Mouse (Mus musculus) midbrain, embryonic 15.5 days (tissue): ENCODE data around the gene Arhgap23. TPM values are rescaled to one million over a fixed set of nuclear protein-coding genes. Genes with fewer than 3 reads are reported as not detected.

Source experiments
- ATAC-seq: fragments of 200-750 bp; cut with Nextera tagmentation; replicated peaks from 2 replicates; pipeline ENCODE4 v1.8.0; 2017; ENCODE audit warnings: moderate TSS enrichment
- H3K27ac ChIP-seq: fragments of 300-500 bp; sonication (generic); 2 replicates; pipeline ENCODE4 v1.5.1; 2015; ENCODE audit warnings: mild to moderate bottlenecking, inconsistent platforms
- H3K27me3 ChIP-seq: fragments of 300-500 bp; sonication (generic); replicated peaks from 2 replicates; pipeline ENCODE4 v1.6.1; 2015; ENCODE audit warnings: inconsistent platforms
- H3K36me3 ChIP-seq: fragments of 300-500 bp; sonication (generic); replicated peaks from 2 replicates; pipeline ENCODE4 v1.6.1; 2015; ENCODE audit warnings: inconsistent platforms
- H3K4me1 ChIP-seq: fragments of 300-500 bp; sonication (generic); 2 replicates; pipeline ENCODE4 v1.6.1; 2015; ENCODE audit warnings: inconsistent platforms
- H3K4me2 ChIP-seq: fragments of 300-500 bp; sonication (generic); 2 replicates; pipeline ENCODE4 v1.6.1; 2015; ENCODE audit warnings: inconsistent platforms, mild to moderate bottlenecking, moderate library complexity
- H3K4me3 ChIP-seq: fragments of 300-500 bp; sonication (generic); 2 replicates; pipeline ENCODE4 v1.5.1; 2015; ENCODE audit warnings: mild to moderate bottlenecking, inconsistent platforms
- H3K9ac ChIP-seq: fragments of 300-500 bp; sonication (generic); 2 replicates; pipeline ENCODE4 v1.6.1; 2015; ENCODE audit warnings: mild to moderate bottlenecking, inconsistent platforms
- H3K9me3 ChIP-seq: fragments of 300-500 bp; sonication (generic); 2 replicates; pipeline ENCODE4 v1.6.1; 2016; ENCODE audit warnings: inconsistent platforms
- WGBS: fragments of 180-500 bp; shearing (Covaris S2); methylation state at CpG from one replicate; pipeline ENCODE4 v1.1.7; 2015; ENCODE audit warnings: mixed read lengths; 5-methylcytosine and 5-hydroxymethylcytosine counted together
- polyA plus RNA-seq: library from polyadenylated mRNA; unstranded; fragments of >200 nt; fragmentation: Nextera tagmentation; extraction: Ambion mirVana; gene quantifications from 2 replicates; pipeline ENCODE4 v1.2.1, GENCODE M21; 2015

The Arhgap23 gene
- polyA plus RNA-seq, result 10.9 and 11.0 TPM in 2 replicates

DNA sequence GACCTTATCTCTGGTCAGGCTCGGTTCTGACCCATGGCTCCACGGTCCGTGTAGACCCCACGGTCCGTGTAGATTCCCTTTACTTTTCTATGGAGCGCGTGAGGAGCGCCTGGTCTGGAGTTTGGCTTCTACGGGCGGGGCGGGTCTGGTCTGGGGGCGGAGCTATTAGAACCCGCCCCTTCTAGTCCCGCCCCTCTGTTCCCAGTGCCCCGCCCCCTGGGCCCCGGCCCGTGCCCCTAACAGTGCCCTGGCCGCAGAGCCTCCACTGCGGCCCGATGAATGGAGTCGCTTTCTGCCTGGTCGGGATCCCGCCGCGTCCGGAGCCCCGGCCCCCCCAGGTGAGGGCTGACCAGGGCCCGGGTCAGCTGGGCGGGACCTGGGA, at the start of gene Arhgap23:
Gene Arhgap23, plus strand, starts transcription at position 204 of the 382 bp plus-strand sequence.
- Histone ChIP-seq H3K9me3 (no peaks in the 10 kb centered on the region), H3K36me3 (no peaks in the 10 kb centered on the region), H3K4me3 (peak within 1 kb of the TSS; percentile 37), H3K27me3 (no peaks in the 10 kb centered on the region; the same call in 1 of the 2 replicates), H3K9ac (0 out of 2 replicates have a peak within 1 kb of the TSS, but pooled peaks have one; percentile 12), H3K27ac (peak within 1 kb of the TSS; percentile 31), H3K4me2 (peak within 1 kb of the TSS; percentile 49), H3K4me1 (peaks cover 14% of the 10 kb centered on the region)
- WGBS, result under 1% methylated on average over 29 of the region's 29 CpGs
- peak; percentile 22; the same call in 1 of the 2 replicates for ATAC-seq

DNA sequence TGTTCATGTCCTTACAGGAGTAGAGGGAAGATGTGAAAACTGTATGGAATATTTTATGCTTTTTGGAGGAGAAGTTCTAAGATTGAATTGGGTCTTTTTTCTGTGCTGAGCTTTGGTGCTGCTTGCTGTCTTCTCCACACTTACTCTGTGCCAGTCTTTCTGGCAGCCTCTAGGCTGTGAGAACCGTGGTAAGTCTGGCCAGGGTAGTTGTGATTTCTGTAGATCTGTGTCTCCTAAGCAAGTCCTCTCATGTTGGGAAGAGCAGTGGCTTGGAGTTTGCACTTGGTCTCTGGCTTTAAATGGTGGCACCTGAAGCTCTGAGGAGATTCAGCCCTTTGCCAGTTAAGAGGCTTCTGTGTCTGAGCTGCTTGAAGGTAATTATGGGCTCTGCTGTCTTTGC, 49.8 kb upstream of the Arhgap23 start:
- Histone ChIP-seq H3K4me1 (peaks cover 38% of the 10 kb centered on the region), H3K36me3 (no peaks in the 10 kb centered on the region), H3K9ac (peak overlapping the region; percentile 30; the same call in 1 of the 2 replicates), H3K27ac (no peak overlapping the region), H3K27me3 (no peaks in the 10 kb centered on the region), H3K4me3 (peak overlapping the region; percentile 95; the same call in 1 of the 2 replicates), H3K4me2 (peak overlapping the region; percentile 94), H3K9me3 (no peaks in the 10 kb centered on the region)
- WGBS, result 56% methylated on average over 1 of the region's 1 CpGs
- no peak for ATAC-seq

DNA sequence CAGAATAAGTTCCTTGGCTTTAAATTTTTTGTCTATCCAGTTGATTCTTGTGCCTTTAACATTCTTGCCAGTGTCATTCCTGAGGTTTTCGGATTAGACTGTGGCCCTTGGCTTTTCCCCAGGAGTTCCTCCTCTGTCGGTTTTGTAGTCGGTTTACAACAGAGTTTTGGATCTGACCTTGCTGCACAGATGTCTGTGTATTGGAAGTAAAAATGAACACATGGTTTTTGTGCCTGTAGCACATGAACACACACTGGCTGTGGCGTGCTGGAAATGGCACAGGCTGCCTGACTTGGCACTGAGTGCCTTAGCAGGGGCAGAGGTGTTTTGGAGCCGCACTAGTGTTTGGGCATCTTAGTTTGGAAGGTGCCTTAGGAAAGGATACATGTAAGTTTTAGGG, 46.8 kb upstream of the Arhgap23 start:
- 80% methylated on average over 5 of the region's 5 CpGs for WGBS
- no peak for ATAC-seq
- Histone ChIP-seq H3K27ac (no peak overlapping the region), H3K4me1 (peaks cover 40% of the 10 kb centered on the region), H3K4me2 (no peak overlapping the region), H3K9me3 (no peaks in the 10 kb centered on the region), H3K27me3 (no peaks in the 10 kb centered on the region), H3K4me3 (no peak overlapping the region), H3K36me3 (no peaks in the 10 kb centered on the region), H3K9ac (no peak overlapping the region; the same call in 1 of the 2 replicates)

DNA sequence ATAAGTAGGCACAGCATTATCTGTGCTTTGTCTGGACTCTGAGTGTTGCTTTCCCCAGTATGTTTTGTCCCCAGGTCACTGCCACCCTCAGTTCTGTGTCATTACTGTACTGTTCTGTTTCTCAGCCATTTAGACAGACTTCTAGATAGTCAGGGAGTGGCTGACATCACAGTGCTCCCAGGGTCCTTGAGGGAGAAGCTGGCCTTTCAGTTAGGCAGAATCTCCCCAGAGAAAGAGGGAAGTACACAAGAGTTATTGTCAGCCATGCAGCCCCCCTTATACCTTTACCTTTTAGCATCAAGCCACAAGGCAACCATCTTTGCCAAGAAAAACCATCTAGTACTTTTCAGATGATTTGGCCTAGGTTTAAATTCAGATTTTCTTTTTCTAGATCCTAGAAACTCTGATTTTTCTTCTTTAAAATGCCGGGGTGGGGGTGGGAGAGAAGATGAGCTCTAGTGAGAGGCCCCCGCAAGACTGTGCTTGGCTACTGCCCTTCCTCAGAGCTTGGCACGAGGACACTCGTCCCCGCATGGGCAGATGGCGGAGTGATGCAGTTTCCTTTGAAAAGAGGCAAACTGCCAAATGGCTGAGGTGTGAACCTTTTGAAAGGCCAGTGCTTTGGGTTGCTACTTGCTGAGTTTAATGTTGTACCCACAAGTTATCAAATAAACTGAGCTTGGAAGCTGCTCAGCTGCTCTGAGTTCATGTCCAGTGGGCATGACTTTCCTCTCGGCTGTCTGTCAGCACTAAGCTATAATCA, 44.8 kb upstream of the Arhgap23 start:
- Histone ChIP-seq H3K4me1 (peaks cover 20% of the 10 kb centered on the region), H3K27ac (no peak overlapping the region), H3K9me3 (no peaks in the 10 kb centered on the region), H3K9ac (no peak overlapping the region), H3K4me2 (no peak overlapping the region), H3K27me3 (no peaks in the 10 kb centered on the region), H3K36me3 (peaks cover 6% of the 10 kb centered on the region), H3K4me3 (no peak overlapping the region)
- WGBS, result 67% methylated on average over 7 of the region's 7 CpGs
- no peak for ATAC-seq

DNA sequence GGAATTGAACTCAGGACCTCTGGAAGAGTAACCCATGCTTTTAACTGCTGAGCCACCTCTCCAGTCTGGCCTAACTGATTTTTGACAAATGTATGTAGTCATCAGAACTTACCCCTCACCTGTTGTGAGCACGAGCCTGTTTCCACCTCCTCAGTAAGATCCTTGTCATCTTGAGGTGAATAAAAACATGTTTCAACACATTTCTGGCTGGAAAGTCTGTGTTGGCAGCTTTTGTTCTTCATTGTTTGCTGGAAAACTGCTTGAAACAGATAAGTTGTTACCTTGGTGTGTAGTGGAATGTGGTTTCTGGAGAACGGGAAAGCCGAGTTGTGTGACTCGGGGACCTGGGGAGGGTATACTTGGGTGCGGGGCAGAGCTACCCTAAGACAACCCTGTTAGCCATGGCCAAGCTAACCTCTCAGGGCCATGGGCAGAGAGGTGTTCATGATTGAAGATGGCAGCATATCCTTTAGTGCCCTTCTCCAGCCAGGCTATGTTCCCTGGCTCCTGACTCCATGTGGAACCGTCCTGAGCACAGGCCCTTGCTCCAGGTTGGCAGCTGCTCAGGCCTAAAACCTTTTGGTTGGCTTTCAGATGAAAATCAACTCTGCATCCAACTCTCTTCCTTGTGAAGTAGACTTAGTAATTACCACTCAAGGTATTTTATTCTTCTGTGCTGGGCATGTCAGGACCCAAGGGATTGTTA, 43.0 kb upstream of the Arhgap23 start:
- Histone ChIP-seq H3K9me3 (no peaks in the 10 kb centered on the region), H3K4me1 (peaks cover 12% of the 10 kb centered on the region), H3K4me3 (no peak overlapping the region), H3K9ac (no peak overlapping the region), H3K27me3 (no peaks in the 10 kb centered on the region), H3K36me3 (peaks cover 12% of the 10 kb centered on the region), H3K4me2 (no peak overlapping the region), H3K27ac (no peak overlapping the region)
- ATAC-seq, result no peak
- WGBS, result 92% methylated on average over 6 of the region's 6 CpGs

DNA sequence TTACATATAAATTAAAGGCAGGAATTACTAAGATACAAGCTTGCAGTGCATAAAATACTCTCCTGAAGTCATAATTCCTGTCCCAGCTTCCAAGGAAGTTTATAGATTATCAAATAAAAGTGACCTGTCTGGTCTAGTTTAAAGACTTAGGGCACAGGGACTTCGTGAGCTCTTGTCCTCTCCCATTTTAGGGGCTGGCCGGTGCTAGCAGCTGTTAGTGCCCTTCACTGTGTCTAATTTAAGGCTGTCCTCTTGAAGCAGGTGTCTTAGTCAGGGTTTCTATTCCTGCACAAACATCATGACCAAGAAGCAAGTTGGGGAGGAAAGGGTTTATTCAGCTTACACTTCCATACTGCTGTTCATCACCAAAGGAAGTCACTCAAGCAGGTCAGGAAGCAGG, 41.9 kb upstream of the Arhgap23 start:
- 90% methylated on average over 2 of the region's 2 CpGs for WGBS
- Histone ChIP-seq H3K4me1 (peaks cover 10% of the 10 kb centered on the region), H3K4me2 (no peak overlapping the region), H3K27ac (no peak overlapping the region), H3K36me3 (peaks cover 23% of the 10 kb centered on the region), H3K9ac (no peak overlapping the region), H3K9me3 (no peaks in the 10 kb centered on the region), H3K27me3 (no peaks in the 10 kb centered on the region), H3K4me3 (no peak overlapping the region)
- no peak for ATAC-seq

DNA sequence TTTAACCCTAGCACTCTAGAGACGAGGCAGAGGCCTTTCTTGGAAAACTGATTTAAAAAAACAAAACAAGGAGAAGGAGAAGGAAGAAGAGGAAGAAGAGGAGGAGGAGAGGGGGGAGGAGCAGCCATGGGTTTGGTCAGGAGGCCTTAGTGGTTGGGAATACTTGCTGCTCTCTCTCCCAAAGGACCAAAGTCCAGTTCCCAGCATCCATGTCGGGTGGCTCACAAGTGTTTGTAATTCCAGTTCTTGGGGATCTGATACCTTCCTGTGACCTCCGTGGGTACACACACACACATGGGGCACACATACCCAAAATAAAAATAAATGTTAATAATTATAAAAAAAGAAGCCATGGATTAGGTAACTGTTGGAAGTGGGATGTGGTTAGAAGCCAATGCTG, 35.3 kb upstream of the Arhgap23 start:
- no peak overlapping the region for H3K27ac ChIP-seq
- H3K4me3 ChIP-seq, result no peak overlapping the region
- H3K4me2 ChIP-seq, result no peak overlapping the region
- no peaks in the 10 kb centered on the region for H3K4me1 ChIP-seq
- H3K9ac ChIP-seq, result no peak overlapping the region
- ATAC-seq, result no peak
- no peaks in the 10 kb centered on the region for H3K9me3 ChIP-seq
- WGBS, result 85% methylated on average over 3 of the region's 3 CpGs
- no peaks in the 10 kb centered on the region for H3K27me3 ChIP-seq
- H3K36me3 ChIP-seq, result peaks cover 35% of the 10 kb centered on the region

DNA sequence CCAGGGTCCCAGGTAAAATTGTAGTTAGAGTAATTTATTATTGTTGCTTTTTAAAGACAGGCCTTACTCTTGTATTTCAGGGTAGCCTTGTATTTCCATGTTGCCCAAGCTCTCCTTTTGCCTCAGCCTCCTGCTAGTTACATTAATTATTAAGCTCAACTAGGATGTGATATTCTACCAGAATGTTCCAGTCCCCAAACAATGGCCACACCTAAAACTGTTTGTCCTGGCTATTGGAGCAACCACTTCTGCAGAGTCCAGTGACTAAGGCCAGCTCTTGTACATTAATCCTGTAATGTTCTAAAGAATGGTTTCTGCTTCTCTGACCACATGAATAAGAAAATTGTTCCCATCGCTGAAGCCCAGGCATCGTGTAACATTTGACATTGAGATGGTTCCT, 32.3 kb upstream of the Arhgap23 start:
- Histone ChIP-seq H3K4me2 (no peak overlapping the region), H3K9me3 (no peaks in the 10 kb centered on the region), H3K36me3 (peaks cover 26% of the 10 kb centered on the region), H3K4me1 (no peaks in the 10 kb centered on the region), H3K27ac (no peak overlapping the region), H3K27me3 (no peaks in the 10 kb centered on the region), H3K9ac (no peak overlapping the region), H3K4me3 (no peak overlapping the region)
- no peak for ATAC-seq
- WGBS, result 87% methylated on average over 2 of the region's 2 CpGs

DNA sequence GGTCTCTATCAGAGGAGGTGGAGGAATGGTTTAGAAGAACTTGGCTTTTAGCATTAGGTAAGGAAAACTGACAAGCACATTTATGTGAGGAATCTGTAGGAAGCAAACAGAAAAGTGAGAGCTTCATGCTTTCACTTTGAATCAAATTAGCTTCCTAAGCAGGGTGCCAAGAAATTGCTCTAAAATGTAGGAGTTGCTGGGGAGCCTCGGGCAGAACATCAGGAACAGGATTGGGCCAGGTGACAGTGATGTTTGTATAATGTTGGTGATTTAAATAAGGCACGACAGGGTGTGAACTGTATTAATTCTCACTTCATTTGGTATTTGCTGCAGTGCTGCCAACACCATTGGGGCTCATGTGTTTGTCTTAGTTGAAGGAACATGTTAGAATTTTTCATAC, 31.6 kb upstream of the Arhgap23 start:
- H3K36me3 ChIP-seq, result peaks cover 22% of the 10 kb centered on the region
- H3K9ac ChIP-seq, result no peak overlapping the region
- H3K27ac ChIP-seq, result no peak overlapping the region
- no peaks in the 10 kb centered on the region for H3K27me3 ChIP-seq
- no peak overlapping the region for H3K4me3 ChIP-seq
- H3K4me2 ChIP-seq, result no peak overlapping the region
- WGBS, result 75% methylated on average over 2 of the region's 2 CpGs
- ATAC-seq, result no peak
- H3K9me3 ChIP-seq, result no peaks in the 10 kb centered on the region
- no peaks in the 10 kb centered on the region for H3K4me1 ChIP-seq

DNA sequence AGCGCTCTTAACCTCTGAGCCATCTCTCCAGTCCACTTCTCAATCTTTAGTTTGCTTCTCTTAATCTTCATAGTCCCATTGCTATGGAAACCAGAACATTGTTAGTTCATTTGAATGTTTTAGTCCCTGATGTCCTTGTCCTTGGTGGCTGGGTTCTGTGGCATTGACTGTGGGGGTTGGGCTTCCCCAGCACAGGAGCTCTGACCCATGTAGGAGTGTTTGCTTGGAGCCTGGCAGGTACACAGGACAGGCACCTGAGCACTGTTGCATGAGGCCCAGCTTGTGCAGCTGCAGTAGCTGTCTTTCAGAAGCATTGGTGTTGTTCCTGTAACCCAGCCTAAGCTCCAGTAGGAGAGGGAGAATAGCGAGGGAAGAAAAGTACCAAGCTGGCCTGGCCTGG, 27.5 kb upstream of the Arhgap23 start:
- 87% methylated on average over 2 of the region's 2 CpGs for WGBS
- H3K27ac ChIP-seq, result no peak overlapping the region
- H3K4me1 ChIP-seq, result no peaks in the 10 kb centered on the region
- no peak for ATAC-seq
- peaks cover 36% of the 10 kb centered on the region for H3K36me3 ChIP-seq
- H3K9ac ChIP-seq, result no peak overlapping the region
- no peak overlapping the region for H3K4me3 ChIP-seq
- H3K27me3 ChIP-seq, result no peaks in the 10 kb centered on the region
- H3K9me3 ChIP-seq, result no peaks in the 10 kb centered on the region
- no peak overlapping the region for H3K4me2 ChIP-seq

DNA sequence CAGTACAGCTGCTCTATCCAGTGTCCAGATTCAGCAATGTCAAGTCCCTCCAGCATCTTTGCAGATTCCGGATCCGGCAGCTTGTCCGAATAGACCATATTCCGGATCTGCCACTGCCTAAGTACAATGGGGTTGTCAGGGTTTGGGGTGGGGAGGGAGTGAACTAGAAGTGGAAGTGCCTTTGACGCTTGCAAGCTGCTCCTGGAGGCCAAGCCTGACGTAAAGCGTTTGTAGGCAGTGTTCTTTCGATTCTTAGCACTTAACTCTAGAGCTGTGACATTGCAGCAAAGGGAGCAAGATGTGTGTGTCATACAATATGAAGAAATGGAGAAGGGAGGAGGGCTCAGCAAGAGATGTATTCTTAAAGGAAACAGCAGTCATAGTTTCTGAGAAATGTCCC, 26.2 kb upstream of the Arhgap23 start:
- Histone ChIP-seq H3K27ac (no peak overlapping the region), H3K4me1 (no peaks in the 10 kb centered on the region), H3K4me3 (no peak overlapping the region), H3K4me2 (no peak overlapping the region), H3K36me3 (peaks cover 33% of the 10 kb centered on the region), H3K9me3 (no peaks in the 10 kb centered on the region), H3K27me3 (no peaks in the 10 kb centered on the region), H3K9ac (no peak overlapping the region)
- no peak for ATAC-seq
- WGBS, result 90% methylated on average over 8 of the region's 8 CpGs

DNA sequence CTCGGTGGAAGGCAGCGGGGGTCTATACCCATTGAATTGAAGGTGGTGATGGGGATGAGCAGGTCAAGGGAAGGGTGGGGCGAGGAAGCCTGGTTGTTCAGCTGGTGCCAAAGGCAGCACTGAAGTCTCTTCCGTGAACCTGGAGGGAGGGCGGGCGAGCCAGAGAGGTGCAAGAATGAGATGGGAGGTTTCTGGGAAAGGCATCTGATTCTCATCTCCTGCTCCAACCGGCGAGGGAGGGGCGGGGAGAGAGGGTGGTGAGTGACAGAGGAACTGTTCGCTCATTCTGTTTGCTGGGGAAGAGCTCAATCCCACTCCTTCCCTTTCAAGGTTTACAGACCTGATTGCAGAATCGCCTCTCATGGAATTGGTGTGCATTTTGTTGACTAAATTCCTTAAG, 21.7 kb upstream of the Arhgap23 start:
- no peak for ATAC-seq
- 72% methylated on average over 11 of the region's 11 CpGs for WGBS
- Histone ChIP-seq H3K4me1 (no peaks in the 10 kb centered on the region), H3K36me3 (peaks cover 26% of the 10 kb centered on the region), H3K27me3 (no peaks in the 10 kb centered on the region), H3K9ac (no peak overlapping the region), H3K4me3 (no peak overlapping the region), H3K4me2 (no peak overlapping the region), H3K9me3 (no peaks in the 10 kb centered on the region), H3K27ac (no peak overlapping the region)
